ENCODE assay signal across 8 mouse cellular contexts in genomic region chr7:45831128-45831525, GRCm38 (mm10). TPM values are rescaled to one million over a fixed set of nuclear protein-coding genes. Genes with fewer than 3 reads are reported as not detected.
DNase-seq lines count a peak whose midpoint lies in the region; ATAC-seq and TF ChIP-seq lines count a peak whose summit lies in the region.

No protein-coding gene starts in this region.

- DNase-seq in heart, postnatal 4 days = no peak
- no peak for DNase-seq in cerebellum, postnatal 25 days
- no peak for DNase-seq in gastrocnemius, postnatal 36 days
- DNase-seq in cerebellum, adult 8-10 months = no peak

- peaks cover 48% of the 10 kb centered on the region for H3K27me3 ChIP-seq in heart, embryonic 11.5 days (ENCODE audit: control insufficient read depth, insufficient read depth, low read length)
- peaks cover 44% of the 10 kb centered on the region for H3K27me3 ChIP-seq in E14TG2a.4 (ENCODE audit: insufficient read depth, low read length)
- peaks cover 46% of the 10 kb centered on the region for H3K27me3 ChIP-seq in forebrain, embryonic 16.5 days (replicated peaks; ENCODE audit: control insufficient read depth, insufficient read depth, low read length)

- peak overlapping the region; percentile 74 for H3K4me2 ChIP-seq in heart, embryonic 11.5 days
- H3K4me2 ChIP-seq in forebrain, embryonic 16.5 days (ENCODE audit: low read length) = peak overlapping the region; percentile 63

- peaks cover 15% of the 10 kb centered on the region for H3K36me3 ChIP-seq in heart, embryonic 11.5 days (ENCODE audit: control insufficient read depth, insufficient read depth, low read length)
- H3K36me3 ChIP-seq in E14TG2a.4 (ENCODE audit: insufficient read depth, low read length) (peaks cover 38% of the 10 kb centered on the region), macrophage (ENCODE audit: inconsistent target) (peaks cover 14% of the 10 kb centered on the region; the same call in 1 of the 2 replicates)
- H3K36me3 ChIP-seq in forebrain, embryonic 16.5 days (ENCODE audit: control insufficient read depth, insufficient read depth) = peaks cover 6% of the 10 kb centered on the region

- peaks cover 9% of the 10 kb centered on the region; the same call in 1 of the 2 replicates for H3K79me2 ChIP-seq in macrophage (ENCODE audit: inconsistent target)

- no peak overlapping the region for H3K27ac ChIP-seq in heart, embryonic 11.5 days (ENCODE audit: low read depth, low read length)
- no peak overlapping the region; the same call in 1 of the 2 replicates for H3K27ac ChIP-seq in forebrain, embryonic 16.5 days (ENCODE audit: low read length)
- H3K27ac ChIP-seq in macrophage = no peak overlapping the region

- no peak for TF ChIP-seq CTCF in E14TG2a.4 (conservative IDR thresholded peaks at IDR 0.05; ENCODE audit: low read length)

- WGBS in heart, embryonic 11.5 days (ENCODE audit: insufficient replicate concordance) = 19% methylated on average over 5 of the region's 5 CpGs
- 19% methylated on average over 5 of the region's 5 CpGs for WGBS in forebrain, embryonic 16.5 days
- WGBS in macrophage (ENCODE audit: missing documents) = 24% methylated on average over 5 of the region's 5 CpGs

- peaks cover 11% of the 10 kb centered on the region for H3K4me1 ChIP-seq in heart, embryonic 11.5 days (ENCODE audit: control insufficient read depth, insufficient read depth, low read length)
- peaks cover 64% of the 10 kb centered on the region for H3K4me1 ChIP-seq in E14TG2a.4 (replicated peaks; ENCODE audit: low read depth, low read length)
- peaks cover 24% of the 10 kb centered on the region for H3K4me1 ChIP-seq in forebrain, embryonic 16.5 days (replicated peaks; ENCODE audit: control insufficient read depth, insufficient read depth, low read length)

- peak overlapping the region; percentile 94 for H3K4me3 ChIP-seq in heart, embryonic 11.5 days (ENCODE audit: low read depth, low read length)
- H3K4me3 ChIP-seq in E14TG2a.4 (replicated peaks; ENCODE audit: low read length) (peak overlapping the region; percentile 100), macrophage (ENCODE audit: inconsistent target) (peak overlapping the region; percentile 97)
- H3K4me3 ChIP-seq in forebrain, embryonic 16.5 days (replicated peaks; ENCODE audit: low read length) = peak overlapping the region; percentile 70

- ATAC-seq in heart, embryonic 11.5 days (replicated peaks; ENCODE audit: insufficient number of reproducible peaks, low FRiP score, low TSS enrichment) = no peak
- peak; percentile 10 for ATAC-seq in forebrain, embryonic 16.5 days

- intact Hi-C loops in gastrocnemius, postnatal 36 days (cut with DNase I) = no loop called here

- H3K9me3 ChIP-seq in heart, embryonic 11.5 days (replicated peaks; ENCODE audit: control insufficient read depth, low read length) = no peaks in the 10 kb centered on the region
- no peaks in the 10 kb centered on the region for H3K9me3 ChIP-seq in E14TG2a.4 (ENCODE audit: low read length)
- H3K9me3 ChIP-seq in forebrain, embryonic 16.5 days (ENCODE audit: control insufficient read depth, low read length) = no peaks in the 10 kb centered on the region

- H3K9ac ChIP-seq in heart, embryonic 11.5 days (ENCODE audit: low read depth, low read length) = no peak overlapping the region
- H3K9ac ChIP-seq in forebrain, embryonic 16.5 days (replicated peaks; ENCODE audit: low read depth, low read length) = no peak overlapping the region; the same call in 1 of the 2 replicates

RNA-seq across cellular contexts. Expression of gene Grwd1, which starts 0.4 kb away (rescaled TPM):
- 48.7 and 49.8 TPM in 2 replicates for polyA plus RNA-seq in heart, embryonic 11.5 days (2014; fragmentation: Nextera tagmentation; extraction: Ambion mirVana)
- 10 to 100 TPM; 19.3 to 19.9 TPM for total RNA-seq in heart, postnatal 4 days (2021)
- 45.3 and 46.1 TPM in 2 replicates for polyA plus RNA-seq in forebrain, embryonic 16.5 days (2015; fragmentation: Nextera tagmentation; extraction: Ambion mirVana)
- 10 to 100 TPM in 1 of 26 experiments, 1 to 10 TPM in 25; 1.3 to 13.0 (median 5.9) TPM for total RNA-seq in macrophage (2018; cell fraction: chromatin; rRNA removed)
- total RNA-seq in macrophage (2018; cell fraction: cytosol; rRNA removed) = 1 to 10 TPM; 4.4 to 8.9 (median 6.5) TPM
- total RNA-seq in macrophage (2018; cell fraction: nucleus; rRNA removed) = 10 to 100 TPM in 2 of 26 experiments, 1 to 10 TPM in 24; 3.9 to 28.1 (median 5.4) TPM
- 4.9 to 28.9 TPM (median 5.3 TPM) in 3 replicates for polyA plus RNA-seq in macrophage (2018)
- total RNA-seq in gastrocnemius, postnatal 36 days (2021) = 10 to 100 TPM; 11.8 to 14.5 TPM

RNA-seq across cellular contexts. Expression of gene Kcnj14, which starts 6.5 kb away (rescaled TPM):
- polyA plus RNA-seq in heart, embryonic 11.5 days (2014; fragmentation: Nextera tagmentation; extraction: Ambion mirVana) = 0.39 and 1.0 TPM in 2 replicates
- under 1 TPM; 0.34 to 0.38 TPM for total RNA-seq in heart, postnatal 4 days (2021)
- polyA plus RNA-seq in forebrain, embryonic 16.5 days (2015; fragmentation: Nextera tagmentation; extraction: Ambion mirVana) = 0.85 and 1.1 TPM in 2 replicates
- not detected for total RNA-seq in macrophage (2018; cell fraction: chromatin; rRNA removed)
- not detected for total RNA-seq in macrophage (2018; cell fraction: cytosol; rRNA removed)
- under 1 TPM in 1 of 26 experiments, not detected in 25; 0.25 TPM for total RNA-seq in macrophage (2018; cell fraction: nucleus; rRNA removed)
- polyA plus RNA-seq in macrophage (2018) = not detected in 3 replicates
- under 1 TPM; 0.15 to 0.27 TPM for total RNA-seq in gastrocnemius, postnatal 36 days (2021)

RNA-seq across cellular contexts. Expression of gene Cyth2, which starts 16.7 kb away (rescaled TPM):
- 89.7 and 104 TPM in 2 replicates for polyA plus RNA-seq in heart, embryonic 11.5 days (2014; fragmentation: Nextera tagmentation; extraction: Ambion mirVana)
- total RNA-seq in heart, postnatal 4 days (2021) = 100 to 1,000 TPM; 105 to 107 TPM
- polyA plus RNA-seq in forebrain, embryonic 16.5 days (2015; fragmentation: Nextera tagmentation; extraction: Ambion mirVana) = 327 and 379 TPM in 2 replicates
- 100 to 1,000 TPM in 1 of 26 experiments, 10 to 100 TPM in 25; 40.9 to 103 (median 64.7) TPM for total RNA-seq in macrophage (2018; cell fraction: chromatin; rRNA removed)
- total RNA-seq in macrophage (2018; cell fraction: cytosol; rRNA removed) = 10 to 100 TPM; 45.3 to 73.2 (median 59.6) TPM
- total RNA-seq in macrophage (2018; cell fraction: nucleus; rRNA removed) = 10 to 100 TPM; 40.4 to 93.8 (median 58.8) TPM
- polyA plus RNA-seq in macrophage (2018) = 42.8 to 66.2 TPM (median 50.0 TPM) in 3 replicates
- 10 to 100 TPM; 32.6 to 33.4 TPM for total RNA-seq in gastrocnemius, postnatal 36 days (2021)

RNA-seq across cellular contexts. Expression of gene Kdelr1, which starts 41.4 kb away (rescaled TPM):
- polyA plus RNA-seq in heart, embryonic 11.5 days (2014; fragmentation: Nextera tagmentation; extraction: Ambion mirVana) = 76.0 and 115 TPM in 2 replicates
- 100 to 1,000 TPM; 118 to 130 TPM for total RNA-seq in heart, postnatal 4 days (2021)
- polyA plus RNA-seq in forebrain, embryonic 16.5 days (2015; fragmentation: Nextera tagmentation; extraction: Ambion mirVana) = 41.8 TPM in 2 replicates
- total RNA-seq in macrophage (2018; cell fraction: chromatin; rRNA removed) = 10 to 100 TPM in 15 of 26 experiments, 1 to 10 TPM in 11; 4.2 to 41.0 (median 11.8) TPM
- 100 to 1,000 TPM in 10 of 26 experiments, 10 to 100 TPM in 16; 79.6 to 125 (median 90.5) TPM for total RNA-seq in macrophage (2018; cell fraction: cytosol; rRNA removed)
- total RNA-seq in macrophage (2018; cell fraction: nucleus; rRNA removed) = 10 to 100 TPM; 24.9 to 99.0 (median 55.4) TPM
- polyA plus RNA-seq in macrophage (2018) = 103 to 141 TPM (median 125 TPM) in 3 replicates
- total RNA-seq in gastrocnemius, postnatal 36 days (2021) = 10 to 100 TPM; 52.8 to 56.7 TPM

RNA-seq across cellular contexts. Expression of gene Sult2b1, which starts 46.7 kb away (rescaled TPM):
- 0.27 and 0.33 TPM in 2 replicates for polyA plus RNA-seq in heart, embryonic 11.5 days (2014; fragmentation: Nextera tagmentation; extraction: Ambion mirVana)
- total RNA-seq in heart, postnatal 4 days (2021) = not detected
- 5.5 and 7.1 TPM in 2 replicates for polyA plus RNA-seq in forebrain, embryonic 16.5 days (2015; fragmentation: Nextera tagmentation; extraction: Ambion mirVana)
- total RNA-seq in macrophage (2018; cell fraction: chromatin; rRNA removed) = 1 to 10 TPM in 1 of 26 experiments, not detected in 25; 2.8 TPM
- total RNA-seq in macrophage (2018; cell fraction: cytosol; rRNA removed) = under 1 TPM in 18 of 26 experiments, not detected in 8; 0.13 to 0.99 (median 0.32) TPM
- not detected for total RNA-seq in macrophage (2018; cell fraction: nucleus; rRNA removed)
- 0.55 to 1.1 TPM (median 0.56 TPM) in 3 replicates for polyA plus RNA-seq in macrophage (2018)
- total RNA-seq in gastrocnemius, postnatal 36 days (2021) = not detected
